Mouse (Mus musculus): ENCODE results near the gene Rab3a. TPM values are rescaled to one million over a fixed set of nuclear protein-coding genes. Genes with fewer than 3 reads are reported as not detected.

The Rab3a gene
- total and polyA plus RNA-seq, 2 experiments from 2014 or later = 32.8 to 40.3 TPM

GRCm38 (mm10) chr8:70720739-70721138 lies 33.7 kb upstream of the Rab3a start:
- ATAC-seq (ENCODE audit: insufficient read depth, low read depth) (peak; percentile 62; the same call in 1 of the 2 replicates), DNase-seq (ENCODE audit: low spot score) (peak; percentile 43)
- no peak overlapping the region for H3K4me2 ChIP-seq (ENCODE audit: low read depth, low read length)
- no peaks in the 10 kb centered on the region for H3K9me3 ChIP-seq (replicated peaks; ENCODE audit: control insufficient read depth, low read length)
- no peaks in the 10 kb centered on the region for H3K36me3 ChIP-seq (replicated peaks; ENCODE audit: control insufficient read depth, insufficient read depth, low read length)
- H3K27ac ChIP-seq (ENCODE audit: low read depth) = no peak overlapping the region
- WGBS = 1% methylated on average over 3 of the region's 3 CpGs
- no peak overlapping the region for H3K9ac ChIP-seq (replicated peaks; ENCODE audit: low read depth, low read length)
- TF ChIP-seq CTCF (IDR thresholded peaks at IDR 0.05; ENCODE audit: low read depth) = peak; percentile 96
- no peak for TF ChIP-seq EP300 (IDR thresholded peaks at IDR 0.05; ENCODE audit: low read depth)
- no peaks in the 10 kb centered on the region for H3K4me1 ChIP-seq (ENCODE audit: control insufficient read depth, insufficient read depth)
- 0 out of 2 replicates have a peak, but pooled peaks cover 8% of the 10 kb centered on the region for H3K27me3 ChIP-seq (ENCODE audit: control insufficient read depth, insufficient read depth, low read length)
- H3K4me3 ChIP-seq (ENCODE audit: low read depth, low read length) = no peak overlapping the region

- Histone ChIP-seq H3K4me1 (ENCODE audit: control insufficient read depth, insufficient read depth) (no peaks in the 10 kb centered on the region), H3K4me3 (ENCODE audit: low read depth, low read length) (no peak overlapping the region), H3K27me3 (ENCODE audit: control insufficient read depth, insufficient read depth, low read length) (peaks cover 14% of the 10 kb centered on the region; the same call in 1 of the 2 replicates), H3K36me3 (replicated peaks; ENCODE audit: control insufficient read depth, insufficient read depth, low read length) (no peaks in the 10 kb centered on the region), H3K27ac (ENCODE audit: low read depth) (no peak overlapping the region), H3K9ac (replicated peaks; ENCODE audit: low read depth, low read length) (no peak overlapping the region), H3K9me3 (replicated peaks; ENCODE audit: control insufficient read depth, low read length) (no peaks in the 10 kb centered on the region), H3K4me2 (ENCODE audit: low read depth, low read length) (no peak overlapping the region)
- ATAC-seq (ENCODE audit: insufficient read depth, low read depth) (no peak), DNase-seq (ENCODE audit: low spot score) (no peak)
- 78% methylated on average over 8 of the region's 8 CpGs for WGBS
- TF ChIP-seq EP300 (IDR thresholded peaks at IDR 0.05; ENCODE audit: low read depth) = no peak
- no peak for TF ChIP-seq CTCF (IDR thresholded peaks at IDR 0.05; ENCODE audit: low read depth)
These were observed 32.9 kb upstream of the Rab3a start for GRCm38 (mm10) chr8:70721601-70722000.

- 52% methylated on average over 7 of the region's 7 CpGs for WGBS
- no peak for DNase-seq (ENCODE audit: low spot score)
- ATAC-seq (ENCODE audit: insufficient read depth, low read depth) = no peak
These were observed 30.8 kb upstream of the Rab3a start, which contains the start of gene Pde4c for GRCm38 (mm10) chr8:70723486-70724210. Pde4c (plus strand) TSS chr8:70723720.

GRCm38 (mm10) chr8:70724216-70724615 lies 30.3 kb upstream of the Rab3a start:
- ATAC-seq (ENCODE audit: insufficient read depth, low read depth) (no peak), DNase-seq (ENCODE audit: low spot score) (no peak)
- no peak for TF ChIP-seq CTCF (IDR thresholded peaks at IDR 0.05; ENCODE audit: low read depth)
- no peak for TF ChIP-seq EP300 (IDR thresholded peaks at IDR 0.05; ENCODE audit: low read depth)
- H3K36me3 ChIP-seq (replicated peaks; ENCODE audit: control insufficient read depth, insufficient read depth, low read length) = no peaks in the 10 kb centered on the region
- WGBS = 67% methylated on average over 12 of the region's 12 CpGs
- H3K9me3 ChIP-seq (replicated peaks; ENCODE audit: control insufficient read depth, low read length) = no peaks in the 10 kb centered on the region
- no peak overlapping the region for H3K4me3 ChIP-seq (ENCODE audit: low read depth, low read length)
- H3K4me1 ChIP-seq (ENCODE audit: control insufficient read depth, insufficient read depth) = no peaks in the 10 kb centered on the region
- peaks cover 34% of the 10 kb centered on the region for H3K27me3 ChIP-seq (ENCODE audit: control insufficient read depth, insufficient read depth, low read length)
- no peak overlapping the region for H3K9ac ChIP-seq (replicated peaks; ENCODE audit: low read depth, low read length)
- H3K27ac ChIP-seq (ENCODE audit: low read depth) = no peak overlapping the region
- H3K4me2 ChIP-seq (ENCODE audit: low read depth, low read length) = no peak overlapping the region

More at GRCm38 (mm10) chr8:70723486-70724210, 30.8 kb upstream of the Rab3a start, which contains the start of gene Pde4c:
- TF ChIP-seq CTCF (IDR thresholded peaks at IDR 0.05; ENCODE audit: low read depth) (no peak), EP300 (IDR thresholded peaks at IDR 0.05; ENCODE audit: low read depth) (no peak)
- Histone ChIP-seq H3K9me3 (replicated peaks; ENCODE audit: control insufficient read depth, low read length) (no peaks in the 10 kb centered on the region), H3K27me3 (ENCODE audit: control insufficient read depth, insufficient read depth, low read length) (peaks cover 29% of the 10 kb centered on the region), H3K4me3 (ENCODE audit: low read depth, low read length) (no peak within 1 kb of the TSS), H3K27ac (ENCODE audit: low read depth) (no peak within 1 kb of the TSS), H3K9ac (replicated peaks; ENCODE audit: low read depth, low read length) (no peak within 1 kb of the TSS), H3K36me3 (replicated peaks; ENCODE audit: control insufficient read depth, insufficient read depth, low read length) (no peaks in the 10 kb centered on the region), H3K4me2 (ENCODE audit: low read depth, low read length) (no peak within 1 kb of the TSS), H3K4me1 (ENCODE audit: control insufficient read depth, insufficient read depth) (no peaks in the 10 kb centered on the region)

- peaks cover 46% of the 10 kb centered on the region for H3K27me3 ChIP-seq (ENCODE audit: control insufficient read depth, insufficient read depth, low read length)
- ATAC-seq (ENCODE audit: insufficient read depth, low read depth) (no peak), DNase-seq (ENCODE audit: low spot score) (peak; percentile 46)
These were observed 28.6 kb upstream of the Rab3a start for GRCm38 (mm10) chr8:70725792-70726447.

More at GRCm38 (mm10) chr8:70725792-70726447, 28.6 kb upstream of the Rab3a start:
- TF ChIP-seq CTCF (IDR thresholded peaks at IDR 0.05; ENCODE audit: low read depth) = no peak
- no peak for TF ChIP-seq EP300 (IDR thresholded peaks at IDR 0.05; ENCODE audit: low read depth)
- H3K36me3 ChIP-seq (replicated peaks; ENCODE audit: control insufficient read depth, insufficient read depth, low read length) = no peaks in the 10 kb centered on the region
- WGBS = 21% methylated on average over 14 of the region's 14 CpGs
- H3K4me2 ChIP-seq (ENCODE audit: low read depth, low read length) = no peak overlapping the region
- H3K4me3 ChIP-seq (ENCODE audit: low read depth, low read length) = no peak overlapping the region
- H3K9ac ChIP-seq (replicated peaks; ENCODE audit: low read depth, low read length) = no peak overlapping the region
- H3K4me1 ChIP-seq (ENCODE audit: control insufficient read depth, insufficient read depth) = no peaks in the 10 kb centered on the region
- no peaks in the 10 kb centered on the region for H3K9me3 ChIP-seq (replicated peaks; ENCODE audit: control insufficient read depth, low read length)
- H3K27ac ChIP-seq (ENCODE audit: low read depth) = no peak overlapping the region
